Mouse (Mus musculus) kidney, embryonic 16.5 days (tissue): ENCODE measurements around the gene Kxd1. TPM values are rescaled to one million over a fixed set of nuclear protein-coding genes. Genes with fewer than 3 reads are reported as not detected.

Experiments used
- ATAC-seq: fragments of 200-750 bp; cut with Nextera tagmentation; 2 replicates; pipeline ENCODE4 v1.8.0; 2017; ENCODE audit warnings: moderate TSS enrichment; ENCODE audit not compliant: low FRiP score, low TSS enrichment
- H3K27ac ChIP-seq: fragments of 300-500 bp; sonication (generic); 2 replicates; pipeline ENCODE4 v1.5.1; 2014; ENCODE audit warnings: low read length
- H3K27me3 ChIP-seq: fragments of 300-500 bp; sonication (generic); 2 replicates; pipeline ENCODE4 v1.6.1; 2014; ENCODE audit warnings: low read length, control low read depth, mixed read lengths; ENCODE audit not compliant: insufficient read depth
- H3K36me3 ChIP-seq: fragments of 300-500 bp; sonication (generic); 2 replicates; pipeline ENCODE4 v1.6.1; 2014; ENCODE audit warnings: low read length, control low read depth, mixed read lengths; ENCODE audit not compliant: insufficient read depth
- H3K4me1 ChIP-seq: fragments of 300-500 bp; sonication (generic); 2 replicates; pipeline ENCODE4 v1.6.1; 2014; ENCODE audit warnings: low read length, control low read depth, mixed read lengths; ENCODE audit not compliant: insufficient read depth
- H3K4me2 ChIP-seq: fragments of 300-500 bp; sonication (generic); replicated peaks from 2 replicates; pipeline ENCODE4 v1.6.1; 2014; ENCODE audit warnings: low read depth, low read length
- H3K4me3 ChIP-seq: fragments of 300-500 bp; sonication (generic); 2 replicates; pipeline ENCODE4 v1.5.1; 2014; ENCODE audit warnings: mild to moderate bottlenecking, low read length
- H3K9ac ChIP-seq: fragments of 300-500 bp; sonication (generic); replicated peaks from 2 replicates; pipeline ENCODE4 v1.6.1; 2014; ENCODE audit warnings: low read length
- H3K9me3 ChIP-seq: fragments of 300-500 bp; sonication (generic); 2 replicates; pipeline ENCODE4 v1.6.1; 2016; ENCODE audit warnings: low read length, control low read depth
- WGBS: fragments of 180-500 bp; shearing (Covaris S2); extraction: QIAGEN DNeasy Blood & Tissue Kit; methylation state at CpG from one replicate; pipeline ENCODE4 v1.1.7; 2014; 5-methylcytosine and 5-hydroxymethylcytosine counted together
- polyA plus RNA-seq: library from polyadenylated mRNA; unstranded; fragments of >200 nt; fragmentation: Nextera tagmentation; extraction: Ambion mirVana; gene quantifications from 2 replicates; pipeline ENCODE4 v1.2.1, GENCODE M21; 2015

Gene Kxd1
- polyA plus RNA-seq, 1 experiment from 2014 or later, result 65.4 TPM

GRCm38 (mm10) chr8:70551558-70552161, 23.9 kb upstream of the Kxd1 start:
- WGBS, result 47% methylated on average over 3 of the region's 3 CpGs
- Histone ChIP-seq H3K4me2 (no peak overlapping the region), H3K9me3 (no peaks in the 10 kb centered on the region), H3K4me1 (peaks cover 24% of the 10 kb centered on the region; the same call in 1 of the 2 replicates), H3K9ac (0 out of 2 replicates have a peak overlapping the region, but pooled peaks have one; percentile 12), H3K27me3 (no peaks in the 10 kb centered on the region), H3K27ac (peak overlapping the region; percentile 32; the same call in 1 of the 2 replicates), H3K36me3 (no peaks in the 10 kb centered on the region), H3K4me3 (no peak overlapping the region)
- ATAC-seq, result no peak; the same call in 1 of the 2 replicates

- Histone ChIP-seq H3K36me3 (no peaks in the 10 kb centered on the region), H3K4me1 (peaks cover 30% of the 10 kb centered on the region), H3K9ac (no peak overlapping the region), H3K4me2 (no peak overlapping the region), H3K27me3 (no peaks in the 10 kb centered on the region), H3K4me3 (no peak overlapping the region), H3K27ac (no peak overlapping the region), H3K9me3 (no peaks in the 10 kb centered on the region)
- no peak for ATAC-seq
- WGBS, result 89% methylated on average over 10 of the region's 10 CpGs
Measured at GRCm38 (mm10) chr8:70549412-70550184, 21.8 kb upstream of the Kxd1 start.

GRCm38 (mm10) chr8:70547762-70548161, 20.0 kb upstream of the Kxd1 start:
- 84% methylated on average over 6 of the region's 6 CpGs for WGBS
- Histone ChIP-seq H3K4me2 (no peak overlapping the region), H3K27me3 (no peaks in the 10 kb centered on the region), H3K4me3 (no peak overlapping the region), H3K4me1 (peaks cover 23% of the 10 kb centered on the region), H3K36me3 (0 out of 2 replicates have a peak, but pooled peaks cover 2% of the 10 kb centered on the region), H3K9ac (no peak overlapping the region), H3K27ac (0 out of 2 replicates have a peak overlapping the region, but pooled peaks have one; percentile 18), H3K9me3 (no peaks in the 10 kb centered on the region)
- ATAC-seq, result no peak

GRCm38 (mm10) chr8:70546412-70546811, 18.7 kb upstream of the Kxd1 start:
- H3K4me3 ChIP-seq, result no peak overlapping the region
- H3K9me3 ChIP-seq, result no peaks in the 10 kb centered on the region
- no peak for ATAC-seq
- H3K9ac ChIP-seq, result no peak overlapping the region
- peaks cover 20% of the 10 kb centered on the region for H3K4me1 ChIP-seq
- H3K36me3 ChIP-seq, result 0 out of 2 replicates have a peak, but pooled peaks cover 2% of the 10 kb centered on the region
- H3K27me3 ChIP-seq, result no peaks in the 10 kb centered on the region
- no peak overlapping the region for H3K4me2 ChIP-seq
- H3K27ac ChIP-seq, result no peak overlapping the region
- 77% methylated on average over 4 of the region's 4 CpGs for WGBS

GRCm38 (mm10) chr8:70544200-70544687, 16.5 kb upstream of the Kxd1 start:
- H3K27me3 ChIP-seq, result no peaks in the 10 kb centered on the region
- H3K27ac ChIP-seq, result 0 out of 2 replicates have a peak overlapping the region, but pooled peaks have one; percentile 34
- peak overlapping the region; percentile 35 for H3K9ac ChIP-seq
- H3K4me3 ChIP-seq, result no peak overlapping the region
- no peak for ATAC-seq
- 0 out of 2 replicates have a peak, but pooled peaks cover 2% of the 10 kb centered on the region for H3K36me3 ChIP-seq
- H3K4me2 ChIP-seq, result no peak overlapping the region
- 59% methylated on average over 6 of the region's 6 CpGs for WGBS
- no peaks in the 10 kb centered on the region for H3K9me3 ChIP-seq
- H3K4me1 ChIP-seq, result peaks cover 33% of the 10 kb centered on the region

- no peaks in the 10 kb centered on the region for H3K9me3 ChIP-seq
- no peak for ATAC-seq
- peaks cover 14% of the 10 kb centered on the region; the same call in 1 of the 2 replicates for H3K36me3 ChIP-seq
- peak overlapping the region; percentile 92 for H3K4me3 ChIP-seq
- peaks cover 38% of the 10 kb centered on the region for H3K4me1 ChIP-seq
- peak overlapping the region; percentile 86 for H3K4me2 ChIP-seq
- peak overlapping the region; percentile 98; the same call in 1 of the 2 replicates for H3K27ac ChIP-seq
- 72% methylated on average over 5 of the region's 5 CpGs for WGBS
- no peaks in the 10 kb centered on the region for H3K27me3 ChIP-seq
- no peak overlapping the region; the same call in 1 of the 2 replicates for H3K9ac ChIP-seq
Measured at GRCm38 (mm10) chr8:70541081-70541480, 13.3 kb upstream of the Kxd1 start.

- Histone ChIP-seq H3K4me3 (peak overlapping the region; percentile 92), H3K27me3 (no peaks in the 10 kb centered on the region), H3K4me2 (peak overlapping the region; percentile 86), H3K27ac (peak overlapping the region; percentile 98), H3K9ac (peak overlapping the region; percentile 94), H3K9me3 (no peaks in the 10 kb centered on the region), H3K36me3 (peaks cover 17% of the 10 kb centered on the region), H3K4me1 (peaks cover 38% of the 10 kb centered on the region)
- ATAC-seq, result no peak
- WGBS, result 28% methylated on average over 7 of the region's 7 CpGs
Measured at GRCm38 (mm10) chr8:70540507-70541071, 12.8 kb upstream of the Kxd1 start.

GRCm38 (mm10) chr8:70540013-70540506, 12.3 kb upstream of the Kxd1 start:
- H3K27ac ChIP-seq, result peak overlapping the region; percentile 98
- H3K9ac ChIP-seq, result peak overlapping the region; percentile 94
- ATAC-seq, result no peak
- peaks cover 22% of the 10 kb centered on the region for H3K36me3 ChIP-seq
- H3K9me3 ChIP-seq, result no peaks in the 10 kb centered on the region
- 5% methylated on average over 4 of the region's 4 CpGs for WGBS
- H3K4me1 ChIP-seq, result peaks cover 36% of the 10 kb centered on the region
- peak overlapping the region; percentile 86 for H3K4me2 ChIP-seq
- H3K27me3 ChIP-seq, result no peaks in the 10 kb centered on the region
- H3K4me3 ChIP-seq, result peak overlapping the region; percentile 92

GRCm38 (mm10) chr8:70539077-70539813, 11.5 kb upstream of the Kxd1 start, which contains the start of gene Ell:
TSS of gene Ell (plus strand) at chr8:70539457.
- peak within 1 kb of the TSS; percentile 94 for H3K9ac ChIP-seq
- peaks cover 28% of the 10 kb centered on the region for H3K36me3 ChIP-seq
- ATAC-seq, result peak; percentile 91
- H3K27ac ChIP-seq, result peak within 1 kb of the TSS; percentile 98
- H3K27me3 ChIP-seq, result no peaks in the 10 kb centered on the region
- H3K4me1 ChIP-seq, result peaks cover 32% of the 10 kb centered on the region
- no peaks in the 10 kb centered on the region for H3K9me3 ChIP-seq
- WGBS, result under 1% methylated on average over 58 of the region's 58 CpGs
- H3K4me2 ChIP-seq, result peak within 1 kb of the TSS; percentile 86
- H3K4me3 ChIP-seq, result peak within 1 kb of the TSS; percentile 92
